Mouse (Mus musculus) liver, embryonic 14.5 days (tissue): ENCODE results near the gene Arhgap22. TPM values are rescaled to one million over a fixed set of nuclear protein-coding genes. Genes with fewer than 3 reads are reported as not detected.
A peak's percentile ranks its signal among the peaks of the same experiment; 100 is the strongest.

Experiments used
- ATAC-seq: fragments of 200-750 bp; cut with Nextera tagmentation; 2 replicates; pipeline ENCODE4 v1.8.0; 2017; ENCODE audit warnings: moderate number of reproducible peaks, mild to moderate bottlenecking, moderate library complexity; ENCODE audit not compliant: insufficient read depth
- DNase-seq, 3 experiments: peaks; one replicate each; pipeline ENCODE4 v3.0.0-alpha.2; 2012 to 2013; ENCODE audit warnings: low read depth in 3 of 3, low spot score in 3 of 3
- H3K27ac ChIP-seq: fragments of 300-500 bp; sonication (generic); 2 replicates; pipeline ENCODE4 v1.5.1; 2014; ENCODE audit warnings: moderate library complexity, mild to moderate bottlenecking, control low read depth, inconsistent platforms
- H3K27me3 ChIP-seq: fragments of 300-500 bp; sonication (generic); 2 replicates; pipeline ENCODE4 v1.6.1; 2014; ENCODE audit warnings: mild to moderate bottlenecking, low read length, moderate library complexity; ENCODE audit not compliant: control insufficient read depth, insufficient read depth
- H3K36me3 ChIP-seq: fragments of 300-500 bp; sonication (generic); replicated peaks from 2 replicates; pipeline ENCODE4 v1.6.1; 2014; ENCODE audit warnings: low read depth; ENCODE audit not compliant: control insufficient read depth, insufficient read depth
- H3K4me1 ChIP-seq, 2 experiments: fragments of 200-500 bp in 1 of 2; fragments of 300-500 bp in 1 of 2; sonication (generic) in 1 of 2; replicated peaks; 2 replicates each; pipeline ENCODE4 v1.6.1; 2012 to 2014; ENCODE audit warnings: antibody characterized with exemption in 1 of 2, inconsistent platforms in 1 of 2, low read length in 1 of 2; ENCODE audit not compliant: control insufficient read depth in 2 of 2, insufficient read depth in 2 of 2
- H3K4me2 ChIP-seq: fragments of 300-500 bp; sonication (generic); 2 replicates; pipeline ENCODE4 v1.6.1; 2014; ENCODE audit warnings: low read depth, mild to moderate bottlenecking, control low read depth, moderate library complexity
- H3K4me3 ChIP-seq, 2 experiments: fragments of 200-500 bp in 1 of 2; fragments of 300-500 bp in 1 of 2; sonication (generic) in 1 of 2; 2 replicates each; pipeline ENCODE4 v1.5.1; 2012 to 2014; ENCODE audit warnings: low read depth in 2 of 2, low read length in 2 of 2, mild to moderate bottlenecking in 2 of 2, control low read depth in 1 of 2, inconsistent platforms in 1 of 2, moderate library complexity in 1 of 2; ENCODE audit not compliant: insufficient read depth in 1 of 2
- H3K9ac ChIP-seq: fragments of 300-500 bp; sonication (generic); replicated peaks from 2 replicates; pipeline ENCODE4 v1.6.1; 2014; ENCODE audit warnings: mild to moderate bottlenecking, control low read depth, moderate library complexity
- H3K9me3 ChIP-seq: fragments of 300-500 bp; sonication (generic); 2 replicates; pipeline ENCODE4 v1.6.1; 2016; ENCODE audit warnings: low read length, mixed read lengths; ENCODE audit not compliant: control insufficient read depth
- CTCF ChIP-seq: IDR thresholded peaks from 2 replicates; pipeline ENCODE4 v1.5.1; 2016; ENCODE audit warnings: antibody characterized with exemption, low read depth, control low read depth
- EP300 ChIP-seq: IDR thresholded peaks from 2 replicates; pipeline ENCODE4 v1.6.1; 2016; ENCODE audit warnings: antibody characterized with exemption, low read depth
- WGBS: fragments of 180-500 bp; shearing (Covaris S2); extraction: QIAGEN DNeasy Blood & Tissue Kit; methylation state at CpG from one replicate; pipeline ENCODE4 v1.1.7; 2014; ENCODE audit not compliant: insufficient replicate concordance; 5-methylcytosine and 5-hydroxymethylcytosine counted together
- polyA plus RNA-seq, 2 experiments: library from polyadenylated mRNA; depleted of rRNA in 1 of 2; stranded (reverse) in 1 of 2; unstranded in 1 of 2; fragments of >200 nt; fragmentation: Nextera tagmentation in 1 of 2; extraction: Ambion mirVana in 1 of 2; gene quantifications; 2 replicates each; pipeline versions ENCODE4 v1.2.1 to v1.2.3; 2012 to 2014

The Arhgap22 gene
- polyA plus RNA-seq, 2 experiments = 2.0 to 2.6 TPM

DNA sequence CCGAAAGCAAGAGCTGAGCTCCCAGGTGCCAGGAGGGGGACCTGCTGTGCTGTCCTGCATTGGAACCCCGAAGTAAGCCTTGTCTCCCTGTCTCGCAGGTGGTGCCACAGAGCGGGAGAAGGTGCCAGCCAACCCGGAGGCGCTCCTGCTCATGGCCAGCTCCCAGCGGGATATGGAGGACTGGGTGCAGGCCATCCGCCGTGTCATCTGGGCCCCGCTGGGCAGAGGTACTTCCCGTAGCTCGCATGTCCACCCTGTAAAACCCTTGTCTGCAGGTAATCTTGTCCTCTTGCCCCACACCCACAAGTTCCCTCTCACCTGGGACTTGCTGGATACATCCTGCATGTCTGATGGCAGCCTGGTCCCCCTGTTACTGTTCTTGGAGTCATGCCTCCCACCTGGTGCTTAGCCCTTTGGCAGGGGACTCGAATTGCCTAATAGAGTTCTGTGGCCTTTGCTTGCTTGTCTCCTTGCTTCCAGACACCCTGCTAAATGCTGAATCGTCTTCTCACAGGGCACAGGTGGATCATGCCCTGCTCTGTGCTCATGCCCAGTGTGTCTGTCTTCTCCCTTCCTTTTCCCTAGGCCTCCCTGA is 129.4 kb downstream of the Arhgap22 start:
- 74% methylated on average over 14 of the region's 14 CpGs for WGBS
- TF ChIP-seq CTCF (no peak), EP300 (no peak)
- H3K9me3 ChIP-seq = no peaks in the 10 kb centered on the region
- H3K4me3 ChIP-seq = no peak overlapping the region
- H3K27ac ChIP-seq = no peak overlapping the region
- H3K27me3 ChIP-seq = no peaks in the 10 kb centered on the region
- H3K36me3 ChIP-seq = no peaks in the 10 kb centered on the region
- ATAC-seq (no peak), DNase-seq (no peak)
- no peak overlapping the region for H3K4me2 ChIP-seq
- no peaks in the 10 kb centered on the region; a peak in 1 of 4 replicates for H3K4me1 ChIP-seq
- H3K9ac ChIP-seq = no peak overlapping the region

DNA sequence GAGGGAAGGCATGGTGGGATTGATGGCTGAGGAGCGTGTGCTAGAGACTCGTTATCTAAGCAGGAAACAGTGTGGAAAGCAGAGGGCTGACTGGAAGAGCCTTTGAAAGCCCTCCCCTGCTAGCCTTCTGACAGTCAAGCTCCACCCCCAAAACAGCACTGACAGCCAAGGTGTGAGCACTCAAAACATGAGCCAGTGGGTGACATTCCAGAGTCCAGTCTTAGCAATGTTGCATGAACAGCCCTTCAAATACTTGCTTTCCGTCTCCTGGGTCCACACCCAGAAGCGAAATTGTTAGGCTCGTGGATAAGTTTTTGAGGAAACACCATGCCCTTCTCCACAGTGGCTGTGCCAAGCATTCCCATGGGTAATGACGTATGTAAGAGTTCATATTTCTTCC is 132.7 kb downstream of the Arhgap22 start:
- TF ChIP-seq CTCF = no peak
- TF ChIP-seq EP300 = no peak
- 44% methylated on average over 6 of the region's 6 CpGs for WGBS
- no peak for ATAC-seq

DNA sequence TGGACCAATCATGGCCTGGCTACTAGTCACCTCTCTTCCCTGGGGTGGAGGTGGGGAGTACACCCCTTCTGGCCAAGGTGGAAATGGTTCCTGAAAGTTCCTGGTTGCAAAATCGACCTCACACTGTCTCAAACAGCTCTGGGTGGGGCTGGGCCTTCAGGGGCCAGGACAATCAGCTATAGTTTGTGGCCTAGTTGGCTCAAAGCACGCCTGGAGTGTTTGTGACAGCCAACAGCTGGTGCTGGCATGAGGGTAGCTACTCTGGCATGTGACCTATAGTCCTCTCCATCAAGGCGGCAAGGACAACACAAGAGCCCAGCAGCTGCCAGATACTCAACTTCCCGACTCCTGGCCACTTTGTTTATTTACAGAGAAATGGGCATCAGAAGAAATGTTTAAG is 133.9 kb downstream of the Arhgap22 start:
- TF ChIP-seq EP300 = no peak
- TF ChIP-seq CTCF = no peak
- Histone ChIP-seq H3K36me3 (no peaks in the 10 kb centered on the region), H3K9me3 (no peaks in the 10 kb centered on the region), H3K4me2 (no peak overlapping the region), H3K27me3 (peaks cover 21% of the 10 kb centered on the region), H3K27ac (no peak overlapping the region), H3K4me3 (no peak overlapping the region), H3K9ac (no peak overlapping the region), H3K4me1 (no peaks in the 10 kb centered on the region)
- DNase-seq (no peak), ATAC-seq (no peak)
- WGBS = 32% methylated on average over 4 of the region's 4 CpGs

More for the DNA sequence above, 132.7 kb downstream of the Arhgap22 start:
- no peaks in the 10 kb centered on the region for H3K36me3 ChIP-seq
- peaks cover 15% of the 10 kb centered on the region for H3K27me3 ChIP-seq
- H3K4me3 ChIP-seq = no peak overlapping the region
- no peak for DNase-seq
- no peak overlapping the region for H3K9ac ChIP-seq
- H3K9me3 ChIP-seq = no peaks in the 10 kb centered on the region
- H3K4me2 ChIP-seq = no peak overlapping the region
- no peaks in the 10 kb centered on the region for H3K4me1 ChIP-seq
- no peak overlapping the region for H3K27ac ChIP-seq

- H3K4me1 ChIP-seq = no peaks in the 10 kb centered on the region
- 46% methylated on average over 1 of the region's 1 CpGs for WGBS
Measured at GRCm38 (mm10) chr14:33348146-33348545, 134.3 kb downstream of the Arhgap22 start.

DNA sequence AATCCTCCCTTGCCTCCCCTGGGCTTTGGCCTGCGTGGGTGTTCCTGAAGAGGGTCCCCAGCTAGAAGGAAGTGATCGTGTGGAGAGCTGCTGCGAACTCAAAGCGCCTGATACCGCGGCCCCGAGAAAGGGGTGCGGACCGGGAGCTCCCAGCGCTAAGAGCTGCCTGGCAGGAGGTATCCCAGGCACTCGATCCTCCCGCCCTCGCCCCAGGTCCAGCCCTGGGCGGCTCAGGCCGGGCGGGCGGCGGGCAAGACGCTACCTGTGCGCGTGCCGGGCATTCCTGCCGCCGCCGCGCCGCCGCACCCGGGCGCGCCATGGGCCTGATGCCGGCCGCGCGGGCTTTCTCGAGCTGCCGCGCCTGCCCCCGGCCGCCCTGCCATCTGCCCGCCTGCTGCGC is 137.2 kb downstream of the Arhgap22 start:
- H3K27me3 ChIP-seq = peaks cover 21% of the 10 kb centered on the region
- ATAC-seq (no peak), DNase-seq (no peak)
- H3K4me1 ChIP-seq = no peaks in the 10 kb centered on the region
- H3K4me3 ChIP-seq = peak overlapping the region in 1 of 2 experiments; percentile 34; a peak in 3 of 4 replicates
- peak overlapping the region; percentile 50 for H3K4me2 ChIP-seq
- WGBS = 2% methylated on average over 42 of the region's 42 CpGs
- H3K27ac ChIP-seq = no peak overlapping the region
- H3K9ac ChIP-seq = no peak overlapping the region
- H3K9me3 ChIP-seq = no peaks in the 10 kb centered on the region
- no peaks in the 10 kb centered on the region for H3K36me3 ChIP-seq
- TF ChIP-seq CTCF (no peak), EP300 (no peak)

More at GRCm38 (mm10) chr14:33348146-33348545, 134.3 kb downstream of the Arhgap22 start:
- TF ChIP-seq EP300 (no peak), CTCF (no peak)
- no peak overlapping the region for H3K9ac ChIP-seq
- ATAC-seq = no peak
- H3K4me2 ChIP-seq = no peak overlapping the region
- peaks cover 21% of the 10 kb centered on the region for H3K27me3 ChIP-seq
- H3K27ac ChIP-seq = no peak overlapping the region
- no peaks in the 10 kb centered on the region for H3K9me3 ChIP-seq
- no peaks in the 10 kb centered on the region for H3K36me3 ChIP-seq
- no peak overlapping the region for H3K4me3 ChIP-seq
- DNase-seq = no peak
